Mouse (Mus musculus) brain, embryonic 14.5 days (tissue): ENCODE measurements around the gene Lrrc17.

Source experiments
- CTCF ChIP-seq: fragments of 200-500 bp; IDR thresholded peaks from 2 replicates; pipeline ENCODE4 v1.5.1; 2012; ENCODE audit warnings: inconsistent platforms, mild to moderate bottlenecking, moderate library complexity, borderline replicate concordance; ENCODE audit not compliant: insufficient read depth, insufficient read length; ENCODE audit errors: extremely low read depth
- POLR2A ChIP-seq: fragments of 200-500 bp; IDR thresholded peaks from 2 replicates; pipeline ENCODE4 v1.6.1; 2012; ENCODE audit warnings: mild to moderate bottlenecking, inconsistent platforms, borderline replicate concordance; ENCODE audit not compliant: poor library complexity, insufficient read depth, insufficient read length, severe bottlenecking; ENCODE audit errors: extremely low read depth

- TF ChIP-seq POLR2A: no peak
- TF ChIP-seq CTCF: no peak
These were observed 33.6 kb upstream of the Lrrc17 start for GRCm38 (mm10) chr5:21509801-21510200.
